Mouse (Mus musculus): ENCODE data around the gene Fam178b. TPM values are rescaled to one million over a fixed set of nuclear protein-coding genes. Genes with fewer than 3 reads are reported as not detected.

Fam178b gene
- 1.3 and 3.5 TPM in 2 replicates for polyA plus RNA-seq (2015; fragmentation: Nextera tagmentation; extraction: Ambion mirVana)

- Histone ChIP-seq H3K4me1 (peaks cover 10% of the 10 kb centered on the region; the same call in 1 of the 2 replicates), H3K4me2 (replicated peaks) (no peak within 1 kb of the TSS), H3K9ac (no peak within 1 kb of the TSS), H3K27ac (replicated peaks) (no peak within 1 kb of the TSS), H3K36me3 (no peaks in the 10 kb centered on the region), H3K4me3 (replicated peaks) (no peak within 1 kb of the TSS), H3K27me3 (no peaks in the 10 kb centered on the region), H3K9me3 (replicated peaks) (no peaks in the 10 kb centered on the region)
- WGBS: 90% methylated on average over 39 of the region's 39 CpGs
- no peak for ATAC-seq (ENCODE audit: insufficient number of reproducible peaks, low FRiP score, low TSS enrichment, low read depth)
Observed at GRCm38 (mm10) chr1:36682620-36683355, at the start of gene Fam178b. Gene Fam178b (minus strand): TSS chr1:36683183.

GRCm38 (mm10) chr1:36724057-36724431 lies 41.1 kb upstream of the Fam178b start:
- WGBS: 59% methylated on average over 4 of the region's 4 CpGs
- no peaks in the 10 kb centered on the region for H3K27me3 ChIP-seq
- H3K4me1 ChIP-seq: peaks cover 17% of the 10 kb centered on the region
- no peak overlapping the region for H3K27ac ChIP-seq (replicated peaks)
- ATAC-seq (ENCODE audit: insufficient number of reproducible peaks, low FRiP score, low TSS enrichment, low read depth): no peak
- no peaks in the 10 kb centered on the region for H3K36me3 ChIP-seq
- no peaks in the 10 kb centered on the region for H3K9me3 ChIP-seq (replicated peaks)
- H3K9ac ChIP-seq: no peak overlapping the region
- H3K4me3 ChIP-seq (replicated peaks): no peak overlapping the region
- H3K4me2 ChIP-seq (replicated peaks): no peak overlapping the region

GRCm38 (mm10) chr1:36723146-36724056 lies 40.4 kb upstream of the Fam178b start:
- Histone ChIP-seq H3K4me3 (replicated peaks) (no peak overlapping the region), H3K9ac (no peak overlapping the region), H3K36me3 (no peaks in the 10 kb centered on the region), H3K4me1 (peaks cover 17% of the 10 kb centered on the region), H3K4me2 (replicated peaks) (no peak overlapping the region), H3K9me3 (replicated peaks) (no peaks in the 10 kb centered on the region), H3K27me3 (no peaks in the 10 kb centered on the region), H3K27ac (replicated peaks) (no peak overlapping the region)
- ATAC-seq (ENCODE audit: insufficient number of reproducible peaks, low FRiP score, low TSS enrichment, low read depth): no peak
- 49% methylated on average over 16 of the region's 16 CpGs for WGBS

GRCm38 (mm10) chr1:36718786-36719185 lies 35.8 kb upstream of the Fam178b start:
- H3K27me3 ChIP-seq: no peaks in the 10 kb centered on the region
- no peak overlapping the region for H3K4me2 ChIP-seq (replicated peaks)
- H3K4me1 ChIP-seq: peaks cover 11% of the 10 kb centered on the region
- no peaks in the 10 kb centered on the region for H3K9me3 ChIP-seq (replicated peaks)
- ATAC-seq (ENCODE audit: insufficient number of reproducible peaks, low FRiP score, low TSS enrichment, low read depth): no peak
- 91% methylated on average over 1 of the region's 1 CpGs for WGBS
- no peak overlapping the region for H3K9ac ChIP-seq
- H3K27ac ChIP-seq (replicated peaks): no peak overlapping the region
- no peak overlapping the region for H3K4me3 ChIP-seq (replicated peaks)
- no peaks in the 10 kb centered on the region for H3K36me3 ChIP-seq

DNA sequence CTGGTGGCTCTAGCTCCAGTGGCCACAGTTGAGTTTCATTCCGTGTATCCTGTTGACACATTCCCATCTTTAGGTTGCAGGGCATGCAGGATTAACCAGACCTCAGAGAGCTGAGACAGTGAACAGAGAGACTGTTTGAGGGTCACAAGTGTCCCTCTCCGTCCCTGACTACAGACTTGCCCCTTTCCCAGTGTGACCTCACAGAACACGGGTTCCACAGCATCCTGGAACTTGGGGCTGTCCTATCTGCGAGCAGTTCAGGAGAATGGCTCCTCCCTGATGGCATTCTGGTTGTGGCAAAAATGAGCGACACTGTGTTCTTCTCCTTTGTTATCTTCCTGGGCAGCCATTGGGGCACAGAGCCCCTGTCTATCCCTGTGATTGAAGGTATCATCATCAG lies 31.3 kb upstream of the Fam178b start, which contains the start of gene Actr1b:
Gene Actr1b (minus strand): TSS at position 112 of the 400 bp plus-strand sequence.
- H3K4me1 ChIP-seq: no peaks in the 10 kb centered on the region
- no peak within 1 kb of the TSS for H3K4me3 ChIP-seq (replicated peaks)
- H3K9me3 ChIP-seq (replicated peaks): no peaks in the 10 kb centered on the region
- H3K36me3 ChIP-seq: no peaks in the 10 kb centered on the region
- no peak for ATAC-seq (ENCODE audit: insufficient number of reproducible peaks, low FRiP score, low TSS enrichment, low read depth)
- no peak within 1 kb of the TSS for H3K27ac ChIP-seq (replicated peaks)
- H3K4me2 ChIP-seq (replicated peaks): no peak within 1 kb of the TSS
- no peaks in the 10 kb centered on the region for H3K27me3 ChIP-seq
- no peak within 1 kb of the TSS for H3K9ac ChIP-seq
- WGBS: 70% methylated on average over 5 of the region's 5 CpGs

GRCm38 (mm10) chr1:36711104-36711503 lies 28.1 kb upstream of the Fam178b start:
- WGBS: 93% methylated on average over 2 of the region's 2 CpGs
- Histone ChIP-seq H3K4me3 (replicated peaks) (no peak overlapping the region), H3K4me1 (peaks cover 20% of the 10 kb centered on the region), H3K9ac (no peak overlapping the region), H3K27me3 (no peaks in the 10 kb centered on the region), H3K9me3 (replicated peaks) (no peaks in the 10 kb centered on the region; the same call in 1 of the 2 replicates), H3K27ac (replicated peaks) (no peak overlapping the region), H3K4me2 (replicated peaks) (no peak overlapping the region), H3K36me3 (peaks cover 11% of the 10 kb centered on the region)
- ATAC-seq (ENCODE audit: insufficient number of reproducible peaks, low FRiP score, low TSS enrichment, low read depth): no peak

DNA sequence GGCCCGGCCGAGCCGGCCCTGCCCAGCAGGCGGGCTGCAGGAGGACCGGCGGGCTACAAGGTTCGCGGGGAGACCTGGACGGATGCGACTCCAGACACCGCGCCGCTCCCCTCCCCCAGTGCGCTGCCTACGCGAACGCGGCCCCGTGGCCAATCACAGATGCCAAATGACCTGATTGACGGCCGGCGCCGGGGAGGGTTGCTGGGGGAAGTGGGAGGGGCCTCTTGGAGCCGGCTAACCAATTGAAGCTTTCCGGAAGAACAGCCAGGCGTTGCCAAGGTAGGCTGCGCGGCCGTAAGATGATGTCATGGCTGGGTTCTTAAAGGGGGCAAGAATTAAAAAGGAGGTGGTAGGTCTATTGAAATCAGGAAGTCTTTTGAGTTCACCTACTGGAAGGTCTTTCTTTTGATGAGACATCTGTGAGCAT lies 26.9 kb upstream of the Fam178b start, which contains the start of gene 4933424G06Rik:
Gene 4933424G06Rik (plus strand): TSS at position 296 of the 427 bp plus-strand sequence.
- ATAC-seq (ENCODE audit: insufficient number of reproducible peaks, low FRiP score, low TSS enrichment, low read depth): peak; percentile 96
- Histone ChIP-seq H3K4me2 (replicated peaks) (peak within 1 kb of the TSS; percentile 65), H3K36me3 (peaks cover 23% of the 10 kb centered on the region), H3K27me3 (no peaks in the 10 kb centered on the region), H3K4me1 (peaks cover 20% of the 10 kb centered on the region), H3K27ac (replicated peaks) (peak within 1 kb of the TSS; percentile 86), H3K4me3 (replicated peaks) (peak within 1 kb of the TSS; percentile 99), H3K9ac (peak within 1 kb of the TSS; percentile 91), H3K9me3 (replicated peaks) (no peaks in the 10 kb centered on the region; the same call in 1 of the 2 replicates)
- WGBS: 0% methylated on average over 29 of the region's 29 CpGs

DNA sequence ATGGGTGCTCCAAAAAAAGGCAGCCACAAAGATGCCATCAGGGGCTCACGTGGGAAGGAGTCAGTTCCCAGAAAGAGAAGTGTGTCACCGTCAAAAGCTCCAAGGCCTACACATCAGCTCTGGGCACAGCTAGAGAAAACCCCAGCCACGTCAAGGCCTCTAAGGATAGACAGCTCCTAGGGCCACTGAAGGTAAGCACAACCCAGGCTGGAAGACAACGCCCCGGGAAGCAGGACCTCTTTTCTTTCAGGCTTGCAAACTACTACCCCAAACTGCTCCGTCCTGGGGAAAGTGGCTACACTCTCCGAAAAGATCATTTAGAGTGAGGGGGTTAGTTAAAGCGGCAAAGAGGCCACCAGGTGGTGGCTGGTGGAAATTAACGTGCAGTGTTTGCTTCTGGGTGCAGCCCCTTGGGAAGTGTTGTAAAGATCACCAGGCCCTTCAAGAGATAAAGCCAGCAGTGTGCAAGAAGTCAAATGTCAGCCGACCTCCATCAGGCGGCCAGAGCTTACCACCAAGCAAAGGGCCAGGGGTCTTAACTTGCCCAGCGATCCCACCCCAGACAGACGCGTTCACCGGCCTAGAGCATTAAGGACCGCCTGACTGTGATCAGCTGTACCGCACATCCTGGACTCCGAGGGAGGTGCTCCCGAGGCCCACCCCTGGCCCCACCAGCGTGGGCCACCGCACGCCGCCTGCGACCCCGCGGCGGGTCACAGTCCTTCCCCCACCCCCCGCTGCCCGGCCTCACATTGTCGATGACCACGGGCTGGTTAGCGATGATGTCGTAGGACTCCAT lies 26.3 kb upstream of the Fam178b start:
- H3K4me1 ChIP-seq: peaks cover 20% of the 10 kb centered on the region
- under 1% methylated on average over 33 of the region's 33 CpGs for WGBS
- H3K36me3 ChIP-seq: peaks cover 29% of the 10 kb centered on the region
- H3K27me3 ChIP-seq: no peaks in the 10 kb centered on the region
- peak overlapping the region; percentile 65 for H3K4me2 ChIP-seq (replicated peaks)
- peak overlapping the region; percentile 91 for H3K9ac ChIP-seq
- H3K27ac ChIP-seq (replicated peaks): peak overlapping the region; percentile 86
- no peaks in the 10 kb centered on the region; the same call in 1 of the 2 replicates for H3K9me3 ChIP-seq (replicated peaks)
- peak; percentile 70 for ATAC-seq (ENCODE audit: insufficient number of reproducible peaks, low FRiP score, low TSS enrichment, low read depth)
- H3K4me3 ChIP-seq (replicated peaks): peak overlapping the region; percentile 99

DNA sequence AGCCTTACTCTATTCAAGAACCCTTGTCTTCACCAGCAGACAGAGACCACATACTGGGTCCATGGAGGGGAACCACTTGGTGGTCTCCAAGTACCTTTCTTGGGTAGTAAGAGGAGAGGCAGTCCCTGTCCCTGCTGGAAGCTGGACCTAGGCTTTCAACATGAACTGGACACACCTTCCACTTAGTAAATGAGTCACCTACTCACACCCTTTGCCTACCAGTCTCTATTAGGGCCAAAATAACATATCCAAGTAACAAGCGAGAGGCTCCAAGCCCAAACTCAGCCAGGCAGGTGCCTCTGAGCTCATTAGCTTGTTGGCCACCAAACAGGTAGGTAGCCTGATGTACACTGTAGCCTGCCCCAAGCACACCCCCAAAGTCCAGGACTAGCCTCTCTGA lies 25.6 kb upstream of the Fam178b start:
- ATAC-seq (ENCODE audit: insufficient number of reproducible peaks, low FRiP score, low TSS enrichment, low read depth): no peak
- Histone ChIP-seq H3K27ac (replicated peaks) (peak overlapping the region; percentile 86; the same call in 1 of the 2 replicates), H3K27me3 (no peaks in the 10 kb centered on the region), H3K4me1 (peaks cover 20% of the 10 kb centered on the region), H3K4me2 (replicated peaks) (peak overlapping the region; percentile 65), H3K36me3 (peaks cover 36% of the 10 kb centered on the region), H3K9me3 (replicated peaks) (no peaks in the 10 kb centered on the region; the same call in 1 of the 2 replicates), H3K9ac (peak overlapping the region; percentile 91), H3K4me3 (replicated peaks) (peak overlapping the region; percentile 99)
- WGBS: 78% methylated on average over 1 of the region's 1 CpGs

- Histone ChIP-seq H3K4me1 (peaks cover 20% of the 10 kb centered on the region), H3K27me3 (no peaks in the 10 kb centered on the region), H3K9me3 (replicated peaks) (no peaks in the 10 kb centered on the region; the same call in 1 of the 2 replicates), H3K4me2 (replicated peaks) (peak overlapping the region; percentile 65; the same call in 1 of the 2 replicates), H3K4me3 (replicated peaks) (0 out of 2 replicates have a peak overlapping the region, but pooled peaks have one; percentile 99), H3K9ac (no peak overlapping the region), H3K27ac (replicated peaks) (no peak overlapping the region), H3K36me3 (peaks cover 43% of the 10 kb centered on the region)
- 62% methylated on average over 3 of the region's 3 CpGs for WGBS
- ATAC-seq (ENCODE audit: insufficient number of reproducible peaks, low FRiP score, low TSS enrichment, low read depth): no peak
Observed at GRCm38 (mm10) chr1:36707797-36708196, 24.8 kb upstream of the Fam178b start.
